Mouse (Mus musculus): ENCODE measurements at regions not wholly inside any gene's neighbourhood (a gene's known extent, or its start where the extent isn't known, plus 50 kb on each side); places are given as distances from the start of the nearest gene placed in this dataset.

- TF ChIP-seq CTCF (IDR thresholded peaks at IDR 0.05; ENCODE audit: borderline replicate concordance, insufficient read depth, low read depth, low read length) = no peak
- TF ChIP-seq POLR2A (IDR thresholded peaks at IDR 0.05; ENCODE audit: borderline replicate concordance, insufficient read depth, low read length) = no peak
Measured at GRCm38 (mm10) chr13:107664197-107664596, 380.0 kb upstream of the Smim15 start.

Data from cerebellum, adult 2 months (tissue).